Mouse (Mus musculus) liver, postnatal 0 days (tissue): ENCODE data around the gene Rho. TPM values are rescaled to one million over a fixed set of nuclear protein-coding genes. Genes with fewer than 3 reads are reported as not detected.

Experiments
- ATAC-seq: fragments of 200-750 bp; cut with Nextera tagmentation; 2 replicates; pipeline ENCODE4 v1.8.0; 2017; ENCODE audit warnings: mild to moderate bottlenecking, moderate library complexity
- DNase-seq: peaks from one replicate; pipeline ENCODE4 v3.0.0-alpha.2; 2016
- H3K27ac ChIP-seq: fragments of 300-500 bp; sonication (generic); 2 replicates; pipeline ENCODE4 v1.5.1; 2014; ENCODE audit warnings: antibody characterized with exemption, moderate library complexity, mild to moderate bottlenecking, low read depth
- H3K27me3 ChIP-seq: fragments of 300-500 bp; sonication (generic); 2 replicates; pipeline ENCODE4 v1.6.1; 2014; ENCODE audit warnings: low read length, control low read depth, mixed read lengths; ENCODE audit not compliant: insufficient read depth
- H3K36me3 ChIP-seq: fragments of 300-500 bp; sonication (generic); replicated peaks from 2 replicates; pipeline ENCODE4 v1.6.1; 2014; ENCODE audit warnings: mild to moderate bottlenecking, control low read depth, low read length, moderate library complexity, mixed read lengths; ENCODE audit not compliant: insufficient read depth
- H3K4me1 ChIP-seq: fragments of 300-500 bp; sonication (generic); 2 replicates; pipeline ENCODE4 v1.6.1; 2014; ENCODE audit warnings: antibody characterized with exemption, mild to moderate bottlenecking, control low read depth; ENCODE audit not compliant: insufficient read depth
- H3K4me2 ChIP-seq: fragments of 300-500 bp; sonication (generic); 2 replicates; pipeline ENCODE4 v1.6.1; 2014; ENCODE audit warnings: low read depth, mild to moderate bottlenecking, low read length, moderate library complexity, mixed read lengths
- H3K4me3 ChIP-seq: fragments of 300-500 bp; sonication (generic); 2 replicates; pipeline ENCODE4 v1.5.1; 2014; ENCODE audit warnings: low read depth, low read length
- H3K9ac ChIP-seq: fragments of 300-500 bp; sonication (generic); replicated peaks from 2 replicates; pipeline ENCODE4 v1.6.1; 2014; ENCODE audit warnings: mild to moderate bottlenecking, moderate library complexity
- H3K9me3 ChIP-seq: fragments of 300-500 bp; sonication (generic); 2 replicates; pipeline ENCODE4 v1.6.1; 2016; ENCODE audit warnings: mild to moderate bottlenecking, control low read depth, low read length, mixed read lengths
- CTCF ChIP-seq: sonication (generic); IDR thresholded peaks from 2 replicates; pipeline ENCODE4 v1.5.1; 2016; ENCODE audit warnings: antibody characterized with exemption, low read depth
- EP300 ChIP-seq: IDR thresholded peaks from 2 replicates; pipeline ENCODE4 v1.6.1; 2016; ENCODE audit warnings: antibody characterized with exemption, low read depth, mild to moderate bottlenecking
- WGBS: fragments of 180-500 bp; shearing (Covaris S2); extraction: QIAGEN DNeasy Blood & Tissue Kit; methylation state at CpG from one replicate; pipeline ENCODE4 v1.1.7; 2014; ENCODE audit not compliant: insufficient replicate concordance; 5-methylcytosine and 5-hydroxymethylcytosine counted together
- polyA plus RNA-seq: library from polyadenylated mRNA; unstranded; fragments of >200 nt; fragmentation: Nextera tagmentation; extraction: Ambion mirVana; gene quantifications from 2 replicates; pipeline ENCODE4 v1.2.1, GENCODE M21; 2015

The Rho gene
- polyA plus RNA-seq, 1 experiment from 2014 or later = not detected

DNA sequence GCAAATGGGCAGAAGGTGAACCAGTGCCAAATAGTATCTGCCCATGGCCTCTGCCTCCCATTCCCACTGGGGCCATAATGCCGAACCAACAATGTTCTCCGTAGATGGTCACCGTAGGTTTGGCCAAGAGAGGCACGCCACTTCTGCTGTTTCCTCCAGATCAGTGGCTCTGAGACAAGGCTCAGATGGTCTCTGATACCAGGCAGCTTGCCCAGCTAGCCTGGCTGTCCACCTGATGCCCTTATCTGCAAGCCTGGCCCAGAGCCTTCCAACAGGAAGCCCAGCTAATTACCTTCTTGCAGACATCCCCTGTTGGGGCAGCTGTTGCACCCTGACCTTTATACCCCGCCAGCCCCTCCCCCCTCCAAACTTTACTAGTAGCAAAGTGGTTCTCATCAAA lies 36.5 kb downstream of the Rho start:
- ATAC-seq (no peak), DNase-seq (no peak)
- Histone ChIP-seq H3K27me3 (no peaks in the 10 kb centered on the region), H3K9ac (no peak overlapping the region), H3K4me1 (peaks cover 13% of the 10 kb centered on the region), H3K27ac (no peak overlapping the region), H3K4me3 (no peak overlapping the region), H3K9me3 (no peaks in the 10 kb centered on the region), H3K36me3 (peaks cover 4% of the 10 kb centered on the region; the same call in 1 of the 2 replicates), H3K4me2 (no peak overlapping the region)
- 79% methylated on average over 5 of the region's 5 CpGs for WGBS
- no peak for TF ChIP-seq EP300
- no peak for TF ChIP-seq CTCF

DNA sequence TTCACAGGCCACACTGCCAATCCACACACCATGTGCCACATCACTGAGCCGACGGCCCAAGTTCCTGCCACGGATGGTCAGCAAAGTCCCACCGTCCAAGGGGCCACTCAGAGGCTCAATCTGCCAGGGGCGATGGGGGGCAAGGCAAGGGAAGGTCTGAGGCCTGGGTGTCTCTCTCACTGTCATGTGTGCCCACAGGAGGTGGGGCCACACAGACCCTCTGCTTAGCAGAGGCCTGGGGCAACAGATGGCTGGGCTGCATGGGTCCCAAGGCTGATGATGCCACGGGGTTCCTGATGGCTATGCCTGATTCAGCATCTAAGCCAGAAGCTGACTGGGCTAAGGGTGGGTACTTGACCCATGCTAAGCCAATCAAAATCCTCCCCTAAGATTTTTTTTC lies 37.2 kb downstream of the Rho start:
- H3K27me3 ChIP-seq = no peaks in the 10 kb centered on the region
- no peak overlapping the region for H3K4me2 ChIP-seq
- peaks cover 13% of the 10 kb centered on the region for H3K4me1 ChIP-seq
- no peak for DNase-seq
- no peak for TF ChIP-seq CTCF
- no peak for TF ChIP-seq EP300
- peaks cover 4% of the 10 kb centered on the region; the same call in 1 of the 2 replicates for H3K36me3 ChIP-seq
- no peak overlapping the region for H3K27ac ChIP-seq
- no peak overlapping the region for H3K4me3 ChIP-seq
- 76% methylated on average over 6 of the region's 6 CpGs for WGBS
- H3K9me3 ChIP-seq = no peaks in the 10 kb centered on the region
- no peak overlapping the region for H3K9ac ChIP-seq
- no peak for ATAC-seq

DNA sequence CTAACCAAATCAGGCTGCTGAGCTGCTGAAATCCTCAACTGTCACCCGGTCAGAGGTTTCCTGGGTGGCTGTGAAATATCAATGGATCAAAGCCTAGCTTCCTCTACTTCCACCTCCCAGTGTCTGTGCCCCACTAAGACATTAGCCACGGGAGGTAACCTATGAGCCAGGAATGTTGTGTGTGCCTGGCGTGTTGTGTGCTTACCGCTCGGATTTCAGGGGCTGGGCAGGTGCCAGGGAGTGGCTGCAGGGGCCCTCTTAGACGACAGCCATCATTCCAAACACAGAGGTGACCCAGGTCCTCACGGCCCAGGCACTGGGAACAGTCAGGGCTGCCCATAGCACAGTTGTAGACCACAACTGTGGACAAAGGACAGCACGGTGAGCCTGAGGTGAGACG lies 37.6 kb downstream of the Rho start:
- TF ChIP-seq CTCF = no peak
- TF ChIP-seq EP300 = no peak
- no peak for DNase-seq
- ATAC-seq = no peak
- no peak overlapping the region for H3K9ac ChIP-seq
- H3K4me3 ChIP-seq = no peak overlapping the region
- WGBS = 73% methylated on average over 9 of the region's 9 CpGs
- peaks cover 13% of the 10 kb centered on the region for H3K4me1 ChIP-seq
- no peak overlapping the region for H3K27ac ChIP-seq
- H3K4me2 ChIP-seq = no peak overlapping the region
- no peaks in the 10 kb centered on the region for H3K27me3 ChIP-seq
- H3K9me3 ChIP-seq = no peaks in the 10 kb centered on the region
- peaks cover 4% of the 10 kb centered on the region; the same call in 1 of the 2 replicates for H3K36me3 ChIP-seq

DNA sequence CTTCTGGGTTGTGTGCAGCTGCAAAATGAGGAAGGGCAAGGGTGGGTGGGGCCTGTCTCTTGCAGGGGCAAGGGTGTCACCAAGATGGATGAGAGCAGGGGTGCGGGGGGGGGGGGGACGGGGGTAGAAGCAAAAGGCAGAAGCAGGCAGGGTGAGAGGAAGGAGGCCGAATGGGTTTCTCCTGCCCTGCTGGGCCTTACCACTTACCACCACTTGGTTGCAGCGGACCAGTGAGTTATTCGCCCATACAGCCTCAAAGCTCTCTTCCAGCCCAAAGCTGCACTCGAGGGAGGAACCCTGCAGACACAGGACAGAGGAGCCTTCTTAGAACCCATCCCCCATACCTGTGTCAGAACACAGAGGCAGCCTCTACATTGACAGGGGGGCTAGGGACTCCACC lies 38.4 kb downstream of the Rho start:
- ATAC-seq (peak; percentile 35; the same call in 1 of the 2 replicates), DNase-seq (peak; percentile 60)
- H3K9me3 ChIP-seq = no peaks in the 10 kb centered on the region
- no peak overlapping the region for H3K9ac ChIP-seq
- 0 out of 2 replicates have a peak, but pooled peaks have one; percentile 13 for TF ChIP-seq CTCF
- no peak for TF ChIP-seq EP300
- H3K4me3 ChIP-seq = no peak overlapping the region
- H3K27me3 ChIP-seq = no peaks in the 10 kb centered on the region
- H3K4me1 ChIP-seq = peaks cover 13% of the 10 kb centered on the region
- H3K27ac ChIP-seq = no peak overlapping the region; the same call in 1 of the 2 replicates
- WGBS = 62% methylated on average over 4 of the region's 6 CpGs
- H3K4me2 ChIP-seq = no peak overlapping the region
- peaks cover 4% of the 10 kb centered on the region; the same call in 1 of the 2 replicates for H3K36me3 ChIP-seq

DNA sequence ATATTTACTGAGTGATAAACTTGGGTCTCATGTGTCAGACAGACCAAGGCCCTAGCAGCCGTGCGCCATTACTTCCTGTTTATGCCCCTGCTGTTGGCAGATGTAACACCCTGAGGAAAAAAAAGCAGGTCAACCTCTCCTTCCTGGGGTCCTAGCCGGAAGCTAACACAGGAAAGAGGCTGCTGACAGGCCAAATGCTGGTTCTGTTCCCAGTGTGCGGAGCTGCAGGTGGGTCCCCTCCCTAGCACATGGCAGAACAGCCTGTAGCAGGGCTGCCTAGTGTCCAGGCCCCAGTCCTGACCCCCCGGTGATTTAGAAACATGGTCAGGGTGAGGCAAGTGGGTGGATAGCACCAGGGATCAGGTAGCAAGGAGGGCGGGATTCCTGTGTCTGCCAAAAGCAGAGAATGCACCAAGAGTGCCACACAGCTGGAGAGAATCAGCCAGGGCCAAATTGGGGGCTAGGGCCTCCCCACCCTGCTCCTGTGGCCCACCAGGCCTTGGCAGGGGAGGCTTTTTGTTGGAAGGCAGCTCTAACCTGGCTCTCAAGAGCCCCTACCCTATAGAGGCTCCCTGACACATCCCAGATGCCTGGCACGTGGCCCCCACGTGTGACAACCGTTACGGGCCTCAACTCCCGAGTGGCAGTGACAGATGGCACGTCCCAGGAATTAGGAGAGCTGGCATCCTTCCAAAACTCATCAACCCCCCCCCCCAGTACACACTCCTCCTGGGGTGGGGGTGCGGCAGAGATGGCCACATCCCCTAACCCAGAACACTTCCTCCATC lies 39.9 kb downstream of the Rho start:
- DNase-seq (no peak), ATAC-seq (no peak)
- H3K9ac ChIP-seq = no peak overlapping the region
- H3K27ac ChIP-seq = peak overlapping the region; percentile 16; the same call in 1 of the 2 replicates
- H3K9me3 ChIP-seq = no peaks in the 10 kb centered on the region
- no peak overlapping the region for H3K4me3 ChIP-seq
- peaks cover 3% of the 10 kb centered on the region; the same call in 1 of the 2 replicates for H3K36me3 ChIP-seq
- peaks cover 15% of the 10 kb centered on the region for H3K4me1 ChIP-seq
- H3K27me3 ChIP-seq = no peaks in the 10 kb centered on the region
- H3K4me2 ChIP-seq = no peak overlapping the region
- 51% methylated on average over 13 of the region's 13 CpGs for WGBS
- TF ChIP-seq CTCF (no peak), EP300 (no peak)

DNA sequence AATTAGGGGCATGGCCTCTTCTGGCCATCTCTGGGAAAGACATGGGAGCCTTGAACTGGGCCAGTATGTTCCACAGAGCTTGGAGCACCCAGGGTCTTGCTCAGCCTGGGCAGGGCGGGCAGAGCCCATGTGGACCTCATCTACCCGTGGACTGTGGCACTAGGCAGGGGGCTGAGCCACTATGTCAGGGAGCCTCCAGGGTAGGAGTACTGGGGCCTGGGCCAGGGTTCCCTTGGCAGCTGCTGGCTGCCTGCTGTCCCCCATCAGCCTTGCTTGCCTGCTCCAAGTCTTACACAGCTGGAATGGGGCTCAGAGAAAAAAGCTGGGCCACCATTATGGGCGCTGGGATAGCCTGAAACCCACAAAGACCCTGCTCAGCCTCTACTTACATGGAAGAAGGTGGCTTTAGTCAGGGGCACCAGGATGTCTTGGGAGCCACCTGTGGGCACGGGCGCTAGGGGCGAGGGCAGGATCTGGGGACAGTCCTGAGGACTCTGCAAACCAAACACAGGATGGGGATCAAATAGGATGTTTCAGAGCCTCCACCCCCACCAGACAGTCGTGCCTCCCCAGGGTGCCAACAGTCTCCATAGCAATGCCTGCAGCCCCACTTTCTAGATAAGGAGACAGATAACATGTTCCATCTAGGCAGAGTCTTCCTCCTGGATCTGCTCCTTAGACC lies 40.7 kb downstream of the Rho start:
- Histone ChIP-seq H3K9ac (no peak overlapping the region), H3K27me3 (no peaks in the 10 kb centered on the region), H3K9me3 (no peaks in the 10 kb centered on the region), H3K4me2 (no peak overlapping the region), H3K27ac (no peak overlapping the region), H3K4me3 (no peak overlapping the region), H3K4me1 (peaks cover 15% of the 10 kb centered on the region), H3K36me3 (no peaks in the 10 kb centered on the region; the same call in none of the 2 replicates)
- WGBS = 71% methylated on average over 7 of the region's 7 CpGs
- no peak for ATAC-seq
- no peak for DNase-seq
- TF ChIP-seq EP300 (no peak), CTCF (no peak)
